Mouse (Mus musculus): Measurements from ENCODE around the gene Dst.

Gene Dst

DNA sequence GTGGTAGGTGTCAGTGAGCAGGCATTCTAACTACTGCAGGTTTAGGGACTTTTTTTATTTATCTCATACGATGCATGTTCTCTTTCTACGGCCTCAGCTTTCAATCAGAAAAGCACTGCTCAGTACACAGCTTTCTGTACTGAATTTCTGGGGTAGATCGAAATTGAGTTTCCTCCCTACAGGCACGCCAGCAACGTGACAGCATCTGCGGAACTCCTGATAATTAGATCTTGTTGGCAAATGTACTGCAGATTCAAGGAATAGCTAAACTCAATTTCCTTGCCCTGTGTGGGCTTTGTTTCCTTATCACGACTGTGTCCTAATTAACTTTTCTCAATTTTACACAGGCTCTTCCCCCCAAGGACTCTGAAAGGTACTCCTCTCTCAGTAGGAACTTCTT is 416.2 kb downstream of the Dst start:
- DNase-seq (ENCODE audit: extremely low spot score, low read depth, low spot score) = no peak

DNA sequence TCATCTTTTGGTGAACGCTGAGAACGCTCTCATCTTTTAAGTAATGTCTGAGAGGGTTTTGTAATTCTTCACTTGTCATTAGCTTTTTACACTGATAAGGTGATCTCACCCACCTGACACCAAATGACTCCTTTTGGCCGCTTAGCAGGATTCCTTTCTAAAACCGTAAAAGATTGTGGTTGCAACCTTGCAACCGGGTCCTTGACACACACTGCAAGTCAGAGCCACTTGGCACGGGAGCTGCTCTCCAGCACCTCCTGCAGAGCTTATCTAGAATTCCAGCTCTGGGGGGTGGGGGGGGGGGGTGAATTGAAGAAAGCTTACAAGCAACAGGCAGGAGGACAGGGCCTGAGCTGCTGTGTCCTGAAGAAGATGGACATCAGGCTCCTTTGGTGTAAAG is 420.6 kb downstream of the Dst start:
- DNase-seq (ENCODE audit: extremely low spot score, low read depth, low spot score) = no peak

DNA sequence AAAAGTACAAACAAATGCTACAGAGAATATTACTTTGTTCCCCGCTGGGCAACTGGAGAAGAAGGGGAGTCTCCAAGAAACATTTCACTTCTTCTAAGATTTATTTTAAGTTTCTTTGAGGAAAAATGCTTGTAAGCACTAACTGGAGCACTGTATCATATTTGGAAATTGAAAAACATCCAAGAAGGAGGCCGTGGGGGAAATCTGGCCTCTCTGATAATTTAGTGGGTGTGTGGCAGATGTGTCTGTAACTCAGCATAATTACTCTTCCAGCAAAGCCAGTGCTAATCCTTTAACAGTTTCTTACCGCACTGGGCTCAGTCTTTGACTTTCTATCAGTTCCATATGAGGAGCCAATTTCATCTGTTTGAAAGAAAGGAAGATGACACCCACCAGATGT is 423.7 kb downstream of the Dst start:
- no peak for DNase-seq (ENCODE audit: extremely low spot score, low read depth, low spot score)

Data from hindlimb bud, embryonic 11.5 days (tissue).